Mouse (Mus musculus): ENCODE measurements at regions not wholly inside any gene's neighbourhood (a gene's known extent, or its start where the extent isn't known, plus 50 kb on each side); places are given as distances from the start of the nearest gene placed in this dataset.

GRCm38 (mm10) chr3:159689743-159690142 is 90.8 kb downstream of the Rpe65 start:
- no peak for DNase-seq

- peak; percentile 22 for DNase-seq
These were observed 114.9 kb upstream of the Wls start for GRCm38 (mm10) chr3:159724340-159725119.

DNA sequence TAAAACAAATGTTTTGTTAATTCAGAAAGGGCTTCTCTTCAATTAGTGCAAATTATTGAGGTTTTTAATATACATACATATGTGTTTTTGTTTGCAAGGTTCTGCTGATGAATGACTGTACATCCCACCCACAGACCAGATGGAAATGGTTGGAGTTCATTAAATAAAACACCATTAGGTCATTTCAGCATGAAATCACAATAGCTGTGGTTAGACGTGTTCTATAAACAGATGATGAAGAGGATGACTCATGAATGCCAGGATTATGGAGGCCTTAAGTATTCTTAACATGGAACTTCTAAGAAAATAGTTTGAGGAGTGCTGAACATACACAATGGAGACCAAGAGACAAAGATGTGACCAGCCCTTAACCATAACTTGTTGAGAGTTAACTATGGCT is 107.3 kb upstream of the Wls start:
- no peak for DNase-seq

- DNase-seq = no peak
These were observed 106.3 kb upstream of the Wls start for GRCm38 (mm10) chr3:159733141-159733540.

DNA sequence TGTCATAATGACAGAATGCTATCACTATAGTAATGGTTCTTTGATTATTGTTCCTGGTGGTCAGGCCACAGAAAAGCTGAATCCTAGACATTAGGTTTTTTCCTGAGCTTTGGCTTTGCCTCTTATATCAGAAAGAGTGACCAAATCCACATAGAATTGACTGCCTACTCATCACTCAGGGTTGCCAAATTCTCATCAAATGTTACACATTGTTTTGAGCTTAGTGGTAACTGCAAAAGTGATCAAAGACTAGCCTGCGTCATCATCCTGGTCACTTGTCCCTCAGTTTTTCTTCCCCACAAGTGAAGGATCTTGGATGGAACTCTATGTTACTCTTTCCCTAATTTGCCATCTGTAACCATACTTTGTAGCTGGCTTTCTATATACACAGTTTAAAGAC is 104.9 kb upstream of the Wls start:
- DNase-seq = no peak

GRCm38 (mm10) chr3:159736070-159736469 is 103.4 kb upstream of the Wls start:
- no peak for DNase-seq

DNA sequence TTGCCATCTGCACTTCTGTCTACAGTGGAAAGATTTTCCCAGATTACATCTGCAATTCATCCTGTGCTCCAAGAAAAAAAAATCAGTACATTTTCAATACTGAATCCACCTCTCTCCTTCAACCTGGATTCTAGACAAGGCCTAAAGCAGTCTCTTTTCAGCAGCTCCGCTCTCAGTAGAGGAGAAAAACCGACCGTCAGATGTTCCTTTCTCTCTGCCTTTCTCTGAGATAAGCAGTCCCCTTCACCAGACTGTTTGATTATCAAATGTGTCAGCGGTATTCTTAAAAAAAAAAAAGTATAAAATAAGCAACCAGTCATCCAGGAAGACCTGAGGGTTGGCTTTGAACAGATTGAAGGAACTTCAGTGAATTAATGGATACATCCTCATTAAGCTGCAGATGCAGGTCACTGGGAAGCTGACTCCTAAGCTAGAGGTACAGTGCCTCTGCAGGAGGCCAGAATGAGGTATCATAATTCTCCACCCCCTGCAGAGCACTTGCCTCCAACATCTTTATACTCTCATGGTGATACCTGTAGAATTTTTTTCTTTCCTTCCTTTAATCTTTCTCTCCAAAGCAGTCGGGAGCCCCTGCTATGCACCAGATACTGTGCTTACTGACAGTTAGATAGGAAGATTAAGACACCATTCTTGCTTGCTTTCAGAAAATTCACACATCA is 98.7 kb upstream of the Wls start:
- DNase-seq = no peak

- DNase-seq = no peak
These were observed 97.7 kb upstream of the Wls start for GRCm38 (mm10) chr3:159741816-159742215.

GRCm38 (mm10) chr3:159759740-159760139 is 79.7 kb upstream of the Wls start:
- DNase-seq = no peak

- no peak for DNase-seq
These were observed 79.2 kb upstream of the Wls start for GRCm38 (mm10) chr3:159760293-159760692.

- DNase-seq = no peak
These were observed 78.5 kb upstream of the Wls start for GRCm38 (mm10) chr3:159760949-159761348.

DNA sequence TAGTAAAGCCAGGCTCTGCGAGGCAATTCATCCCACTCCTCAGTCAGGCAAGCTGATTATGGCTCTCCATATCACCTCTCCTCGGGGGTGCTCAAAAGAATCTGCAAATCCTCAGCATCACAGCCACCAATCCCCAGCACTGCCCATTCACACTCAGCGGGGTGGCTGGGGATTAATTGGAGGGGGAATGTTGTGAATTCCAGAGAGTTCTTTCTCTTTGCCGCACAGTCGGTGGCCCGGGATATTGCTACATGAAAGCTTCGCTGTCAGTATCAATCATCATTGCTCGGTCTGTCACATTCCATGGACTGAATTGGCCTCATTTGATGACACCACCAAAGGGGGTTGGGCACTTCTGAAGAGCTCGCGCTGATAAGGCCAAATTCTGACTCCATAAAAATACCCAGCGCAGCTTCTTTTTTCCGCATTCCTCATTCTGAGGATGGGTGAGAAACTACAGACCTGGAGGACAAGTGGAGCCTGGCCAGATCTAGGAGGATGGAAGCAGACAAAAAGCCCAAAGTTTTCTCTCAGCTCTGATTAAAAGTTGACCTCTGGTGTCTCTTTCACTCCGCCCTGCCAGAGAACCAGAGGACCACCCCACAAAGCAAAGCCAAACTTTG is 57.1 kb upstream of the Wls start:
- no peak for DNase-seq

GRCm38 (mm10) chr3:159787776-159788175 is 51.7 kb upstream of the Wls start:
- DNase-seq = no peak

Data from heart, postnatal 4 days (tissue).